Mouse (Mus musculus): Measurements from ENCODE around the gene Trim46. TPM values are rescaled to one million over a fixed set of nuclear protein-coding genes. Genes with fewer than 3 reads are reported as not detected.
A peak's percentile ranks its signal among the peaks of the same experiment; 100 is the strongest.

Trim46 gene
- polyA plus RNA-seq, 2 experiments: 0.05 to 0.29 TPM

DNA sequence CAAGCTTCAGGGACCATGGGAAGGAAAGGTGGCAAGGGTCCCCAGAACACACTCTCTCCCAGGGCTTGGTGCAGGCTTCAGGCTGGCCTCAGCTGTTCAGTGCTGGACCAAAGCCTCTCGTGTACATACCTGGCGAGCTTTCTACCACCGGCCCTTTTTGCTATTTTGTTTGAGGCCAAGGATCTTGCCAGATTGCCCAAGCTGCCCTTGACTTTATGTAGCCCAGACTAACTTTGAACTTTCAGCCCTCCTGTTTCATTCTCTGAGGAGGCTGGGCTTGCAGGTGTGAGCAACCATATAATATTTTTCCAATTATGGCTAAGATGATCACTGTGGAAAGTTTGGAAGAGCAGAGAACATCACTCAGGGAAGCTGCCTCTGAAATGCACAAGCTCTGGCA is 38.2 kb upstream of the Trim46 start:
- 69% methylated on average over 3 of the region's 3 CpGs for WGBS (ENCODE audit: insufficient replicate concordance)
- DNase-seq (ENCODE audit: low read depth in 3 of 3, low spot score in 3 of 3) (no peak), ATAC-seq (ENCODE audit: insufficient read depth) (no peak)
- H3K9ac ChIP-seq (replicated peaks): no peak overlapping the region
- no peak overlapping the region for H3K27ac ChIP-seq
- H3K9me3 ChIP-seq (ENCODE audit: control insufficient read depth, low read length): no peaks in the 10 kb centered on the region
- no peak overlapping the region for H3K4me2 ChIP-seq (ENCODE audit: low read depth)
- peaks cover 27% of the 10 kb centered on the region for H3K27me3 ChIP-seq (ENCODE audit: control insufficient read depth, insufficient read depth, low read length)
- H3K4me1 ChIP-seq (replicated peaks; ENCODE audit: control insufficient read depth in 2 of 2, insufficient read depth in 2 of 2, low read length in 1 of 2): no peaks in the 10 kb centered on the region
- H3K4me3 ChIP-seq (ENCODE audit: insufficient read depth in 1 of 2, low read depth in 2 of 2, low read length in 2 of 2): no peak overlapping the region
- TF ChIP-seq CTCF (IDR thresholded peaks at IDR 0.05; ENCODE audit: low read depth) (no peak), EP300 (IDR thresholded peaks at IDR 0.05; ENCODE audit: low read depth) (no peak)
- H3K36me3 ChIP-seq (replicated peaks; ENCODE audit: control insufficient read depth, insufficient read depth, low read depth): no peaks in the 10 kb centered on the region

DNA sequence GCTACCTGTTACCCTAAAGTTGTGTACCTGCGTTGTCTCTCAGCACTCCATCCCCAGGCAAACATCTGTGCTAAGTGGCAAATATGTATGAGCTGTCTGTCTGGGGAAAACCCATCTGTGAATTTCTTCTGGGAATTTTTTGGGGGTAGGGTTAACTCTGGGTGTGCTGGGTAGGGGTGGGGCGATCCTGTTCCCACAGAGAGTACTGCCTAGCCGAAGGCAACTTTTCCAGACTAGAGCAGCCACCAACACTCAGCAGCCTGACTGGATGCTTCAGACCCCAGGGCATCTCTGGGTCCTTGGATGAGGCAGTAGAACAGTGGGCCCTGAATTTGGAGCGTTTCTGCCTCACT is 36.2 kb upstream of the Trim46 start:
- no peak overlapping the region for H3K4me3 ChIP-seq (ENCODE audit: insufficient read depth in 1 of 2, low read depth in 2 of 2, low read length in 2 of 2)
- H3K4me1 ChIP-seq (replicated peaks; ENCODE audit: control insufficient read depth in 2 of 2, insufficient read depth in 2 of 2, low read length in 1 of 2): no peaks in the 10 kb centered on the region
- no peak overlapping the region for H3K9ac ChIP-seq (replicated peaks)
- H3K27me3 ChIP-seq (ENCODE audit: control insufficient read depth, insufficient read depth, low read length): peaks cover 44% of the 10 kb centered on the region
- H3K27ac ChIP-seq: no peak overlapping the region
- H3K9me3 ChIP-seq (ENCODE audit: control insufficient read depth, low read length): no peaks in the 10 kb centered on the region
- DNase-seq (ENCODE audit: low read depth in 3 of 3, low spot score in 3 of 3): no peak
- ATAC-seq (ENCODE audit: insufficient read depth): no peak
- no peak overlapping the region for H3K4me2 ChIP-seq (ENCODE audit: low read depth)
- H3K36me3 ChIP-seq (replicated peaks; ENCODE audit: control insufficient read depth, insufficient read depth, low read depth): no peaks in the 10 kb centered on the region
- TF ChIP-seq EP300 (IDR thresholded peaks at IDR 0.05; ENCODE audit: low read depth) (no peak), CTCF (IDR thresholded peaks at IDR 0.05; ENCODE audit: low read depth) (no peak)
- 21% methylated on average over 4 of the region's 4 CpGs for WGBS (ENCODE audit: insufficient replicate concordance)

DNA sequence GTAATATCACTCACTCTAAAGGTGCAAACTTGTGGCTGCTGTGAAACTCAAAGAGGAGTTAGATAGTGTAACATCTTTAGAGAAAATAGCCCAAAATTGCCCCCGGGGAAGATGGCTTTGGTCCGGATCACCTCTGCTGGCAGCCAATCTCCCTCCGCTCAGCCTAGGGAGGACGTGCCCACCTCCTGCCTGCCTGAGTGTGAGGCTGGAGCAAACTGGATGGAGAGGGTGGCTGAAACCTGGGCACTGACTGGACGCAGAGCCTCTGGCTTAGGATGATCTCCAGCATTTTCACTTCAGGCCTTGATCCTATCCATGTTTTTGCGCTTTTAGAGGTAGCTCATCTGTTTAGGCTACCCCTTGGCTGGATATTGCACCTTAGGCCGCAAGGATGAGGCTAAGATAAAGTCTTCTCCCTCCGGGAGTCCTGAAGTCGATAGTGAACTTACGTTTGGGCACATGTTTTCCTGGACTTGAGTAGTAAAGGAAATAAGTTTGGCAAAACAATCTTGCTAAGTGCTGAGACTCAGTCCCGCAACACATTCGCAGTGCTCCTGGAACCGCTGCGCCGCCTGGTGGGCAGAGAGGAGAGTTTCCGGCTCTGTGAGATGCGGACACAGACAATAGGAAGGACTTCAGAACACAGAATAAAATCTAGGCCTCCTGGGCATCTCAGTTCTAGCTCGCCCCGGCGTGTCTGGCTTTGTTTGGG is 35.6 kb upstream of the Trim46 start:
- Histone ChIP-seq H3K9ac (replicated peaks) (no peak overlapping the region), H3K4me2 (ENCODE audit: low read depth) (peak overlapping the region; percentile 48), H3K36me3 (replicated peaks; ENCODE audit: control insufficient read depth, insufficient read depth, low read depth) (no peaks in the 10 kb centered on the region), H3K27ac (no peak overlapping the region), H3K9me3 (ENCODE audit: control insufficient read depth, low read length) (no peaks in the 10 kb centered on the region), H3K27me3 (ENCODE audit: control insufficient read depth, insufficient read depth, low read length) (peaks cover 44% of the 10 kb centered on the region), H3K4me1 (replicated peaks; ENCODE audit: control insufficient read depth in 2 of 2, insufficient read depth in 2 of 2, low read length in 1 of 2) (no peaks in the 10 kb centered on the region), H3K4me3 (ENCODE audit: insufficient read depth in 1 of 2, low read depth in 2 of 2, low read length in 2 of 2) (no peak overlapping the region; a peak in 1 of 4 replicates)
- 12% methylated on average over 20 of the region's 20 CpGs for WGBS (ENCODE audit: insufficient replicate concordance)
- no peak; the same call in 1 of the 2 replicates for ATAC-seq (ENCODE audit: insufficient read depth)
- DNase-seq (ENCODE audit: low read depth in 3 of 3, low spot score in 3 of 3): peak in 2 of 3 experiments; percentile 30 to 58
- no peak for TF ChIP-seq EP300 (IDR thresholded peaks at IDR 0.05; ENCODE audit: low read depth)
- TF ChIP-seq CTCF (IDR thresholded peaks at IDR 0.05; ENCODE audit: low read depth): peak; percentile 91

DNA sequence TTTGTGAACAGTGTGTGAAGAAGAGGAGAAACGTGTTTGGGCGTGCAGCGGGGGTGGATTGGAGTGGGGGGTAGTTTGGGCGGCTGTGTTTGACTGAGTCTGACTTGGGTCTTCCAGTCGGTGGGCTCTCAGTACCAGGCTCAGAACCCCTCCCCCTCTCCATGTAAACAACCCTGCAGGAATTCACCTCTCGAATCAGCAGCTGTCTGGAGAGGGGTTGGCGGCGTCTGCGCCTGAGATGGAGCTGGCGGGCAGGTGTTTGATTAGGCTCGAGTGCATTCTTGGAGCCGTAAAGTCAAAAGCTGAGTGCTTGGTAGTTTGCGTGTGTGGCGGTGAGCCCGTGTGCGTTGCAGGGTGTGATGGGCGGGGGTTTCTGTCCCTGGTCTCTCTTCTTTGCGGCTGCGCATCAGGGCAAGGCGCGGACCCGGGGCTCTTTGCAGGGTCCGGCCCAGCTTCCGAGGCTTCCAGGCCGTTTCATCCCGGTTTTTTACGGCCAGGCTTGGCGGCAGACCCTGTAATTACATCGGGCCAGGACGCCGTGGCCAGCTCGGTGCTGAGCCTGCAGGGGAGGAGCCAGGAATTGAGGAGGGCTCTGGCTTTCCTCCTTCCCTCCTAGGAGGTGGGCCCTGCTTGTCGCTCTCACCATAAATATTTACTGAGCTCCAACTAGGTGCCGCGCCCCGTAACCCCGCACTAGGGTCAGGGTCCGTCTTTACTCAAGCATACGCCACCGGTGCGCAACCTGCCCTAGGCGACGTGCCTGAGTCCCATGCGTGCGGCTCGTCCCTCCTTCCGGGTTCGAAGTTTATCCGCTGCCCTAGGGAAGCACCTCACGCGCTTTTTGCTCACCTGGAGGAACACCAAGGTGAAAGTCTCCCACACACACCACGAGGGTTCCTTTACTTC is 34.8 kb upstream of the Trim46 start, which contains the start of gene Efna1:
TSS of gene Efna1 (minus strand) at position 537 of the 906 bp plus-strand sequence.
- Histone ChIP-seq H3K9ac (replicated peaks) (no peak within 1 kb of the TSS), H3K27me3 (ENCODE audit: control insufficient read depth, insufficient read depth, low read length) (peaks cover 44% of the 10 kb centered on the region), H3K9me3 (ENCODE audit: control insufficient read depth, low read length) (no peaks in the 10 kb centered on the region), H3K4me2 (ENCODE audit: low read depth) (peak within 1 kb of the TSS; percentile 48), H3K36me3 (replicated peaks; ENCODE audit: control insufficient read depth, insufficient read depth, low read depth) (no peaks in the 10 kb centered on the region), H3K4me1 (replicated peaks; ENCODE audit: control insufficient read depth in 2 of 2, insufficient read depth in 2 of 2, low read length in 1 of 2) (no peaks in the 10 kb centered on the region), H3K27ac (no peak within 1 kb of the TSS), H3K4me3 (ENCODE audit: insufficient read depth in 1 of 2, low read depth in 2 of 2, low read length in 2 of 2) (peak within 1 kb of the TSS; percentile 28 to 49)
- DNase-seq (ENCODE audit: low read depth in 3 of 3, low spot score in 3 of 3) (no peak), ATAC-seq (ENCODE audit: insufficient read depth) (peak; percentile 31)
- WGBS (ENCODE audit: insufficient replicate concordance): under 1% methylated on average over 52 of the region's 52 CpGs
- TF ChIP-seq CTCF (IDR thresholded peaks at IDR 0.05; ENCODE audit: low read depth) (no peak), EP300 (IDR thresholded peaks at IDR 0.05; ENCODE audit: low read depth) (no peak)

DNA sequence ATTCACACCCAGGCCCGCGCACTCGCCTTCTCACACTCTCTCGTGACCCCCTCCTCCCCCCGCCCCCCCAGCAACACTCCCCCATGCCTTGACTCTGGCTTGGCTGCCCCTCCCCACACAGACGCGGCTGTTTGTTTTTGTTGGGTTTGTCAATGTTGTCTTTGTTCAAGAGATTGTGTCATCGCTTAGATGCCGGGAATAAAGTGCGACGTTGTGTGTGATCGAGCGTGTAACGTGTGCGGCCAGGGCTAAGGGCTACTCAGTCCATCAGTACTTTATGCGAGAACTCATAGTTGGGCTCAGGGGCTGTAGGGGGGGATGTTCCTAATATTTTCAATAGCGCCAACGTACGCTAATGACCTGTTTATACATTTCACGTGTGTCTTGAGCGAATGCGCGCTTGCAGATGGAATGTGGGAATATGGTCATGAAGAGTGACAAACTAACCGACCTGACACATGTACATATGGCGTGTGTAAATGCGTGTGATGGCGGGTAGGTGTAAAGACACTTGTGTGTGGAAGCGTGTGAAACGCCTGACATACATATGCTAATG is 34.0 kb upstream of the Trim46 start:
- peak overlapping the region; percentile 46 to 49 for H3K4me3 ChIP-seq (ENCODE audit: insufficient read depth in 1 of 2, low read depth in 2 of 2, low read length in 2 of 2)
- peak overlapping the region; percentile 48 for H3K4me2 ChIP-seq (ENCODE audit: low read depth)
- H3K36me3 ChIP-seq (replicated peaks; ENCODE audit: control insufficient read depth, insufficient read depth, low read depth): no peaks in the 10 kb centered on the region
- ATAC-seq (ENCODE audit: insufficient read depth) (no peak), DNase-seq (ENCODE audit: low read depth in 3 of 3, low spot score in 3 of 3) (no peak)
- H3K27ac ChIP-seq: no peak overlapping the region
- under 1% methylated on average over 28 of the region's 29 CpGs for WGBS (ENCODE audit: insufficient replicate concordance)
- H3K9ac ChIP-seq (replicated peaks): no peak overlapping the region
- TF ChIP-seq EP300 (IDR thresholded peaks at IDR 0.05; ENCODE audit: low read depth) (no peak), CTCF (IDR thresholded peaks at IDR 0.05; ENCODE audit: low read depth) (no peak)
- no peaks in the 10 kb centered on the region for H3K4me1 ChIP-seq (replicated peaks; ENCODE audit: control insufficient read depth in 2 of 2, insufficient read depth in 2 of 2, low read length in 1 of 2)
- peaks cover 44% of the 10 kb centered on the region for H3K27me3 ChIP-seq (ENCODE audit: control insufficient read depth, insufficient read depth, low read length)
- H3K9me3 ChIP-seq (ENCODE audit: control insufficient read depth, low read length): no peaks in the 10 kb centered on the region

All from liver, embryonic 14.5 days (tissue).